Mouse (Mus musculus): ENCODE data around the gene Sypl2. TPM values are rescaled to one million over a fixed set of nuclear protein-coding genes. Genes with fewer than 3 reads are reported as not detected.

Sypl2 gene
- polyA plus RNA-seq, 2 experiments from 2014 or later = not detected

DNA sequence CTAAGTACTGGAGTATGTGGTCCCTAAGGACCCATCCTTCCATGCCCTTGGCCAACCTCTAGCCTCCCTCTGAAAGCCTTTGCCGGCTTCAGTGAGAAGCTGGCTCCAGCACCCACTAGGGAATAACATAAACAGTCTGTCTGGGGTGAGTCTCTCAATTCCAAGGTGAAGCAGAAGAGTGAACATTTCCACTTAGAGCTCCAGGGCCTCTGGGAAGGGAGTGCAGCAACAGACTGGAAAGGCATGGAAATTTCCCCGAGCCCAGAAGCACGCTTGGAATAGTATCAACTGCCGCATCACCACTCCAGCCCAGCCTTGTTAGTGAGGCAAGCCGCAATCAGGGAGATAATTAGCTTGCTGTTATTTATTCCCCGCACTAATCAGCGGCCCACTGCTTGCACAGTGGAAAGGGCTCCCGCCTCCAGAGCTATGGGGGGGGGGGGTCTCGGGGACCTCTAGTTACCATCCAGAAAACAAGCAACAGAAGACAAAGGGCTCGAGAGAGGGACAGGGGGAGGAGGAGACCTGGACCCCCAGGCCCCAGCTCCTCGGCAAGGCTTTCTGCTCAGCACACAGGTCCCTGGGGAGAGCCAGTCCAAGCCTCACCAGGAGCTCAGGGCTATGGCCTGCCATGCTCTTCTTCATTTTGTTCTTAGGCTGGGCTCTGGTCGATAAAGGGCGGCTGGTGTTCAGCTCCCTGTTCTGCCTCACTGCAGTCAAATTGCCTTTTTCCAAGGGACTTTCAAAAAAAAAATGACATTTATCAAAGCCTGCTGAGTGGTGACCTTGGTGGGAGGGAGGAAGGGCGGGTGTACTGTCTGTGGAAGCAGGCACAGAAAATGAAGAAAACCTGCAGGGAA lies 51.5 kb downstream of the Sypl2 start:
- no peak for ATAC-seq

DNA sequence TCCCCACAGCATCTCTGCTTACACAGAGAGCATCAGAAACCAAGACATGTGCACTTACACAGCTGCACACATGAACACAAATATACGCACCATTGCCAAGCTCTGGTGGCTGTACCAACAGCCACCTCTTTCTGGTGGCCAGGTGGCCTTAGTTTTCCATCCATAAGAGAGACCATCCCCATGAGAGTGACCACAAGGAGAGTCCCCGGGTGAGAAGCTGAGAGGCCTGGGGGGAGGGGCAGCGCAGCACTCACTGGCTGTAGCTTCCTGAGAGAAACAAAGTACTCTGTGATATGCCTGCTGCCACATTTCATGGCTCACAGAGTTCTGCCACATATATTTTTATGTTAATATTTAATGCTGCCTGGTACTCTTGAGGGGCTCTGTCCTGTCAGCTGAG lies 57.2 kb downstream of the Sypl2 start:
- no peak for ATAC-seq

DNA sequence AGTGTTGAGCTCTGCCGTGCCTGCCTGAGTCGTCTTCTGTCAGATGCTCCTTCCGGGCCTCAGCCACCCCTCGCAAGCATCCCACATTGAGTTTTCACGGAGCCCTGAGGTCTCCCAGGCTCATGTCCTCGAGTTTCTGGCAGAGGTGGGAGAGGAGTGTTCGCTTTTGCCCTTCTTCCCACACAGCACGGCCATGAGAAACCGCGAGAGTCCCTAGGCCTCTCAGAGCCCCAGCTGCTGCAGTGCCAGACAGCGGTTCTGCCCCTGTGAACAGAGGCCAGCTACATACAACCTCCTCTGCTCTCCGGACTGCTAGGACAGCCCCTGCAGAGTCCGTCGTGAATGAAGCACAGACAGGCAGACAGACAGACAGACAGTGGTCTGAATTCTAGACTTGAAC lies 58.9 kb downstream of the Sypl2 start:
- no peak for ATAC-seq

DNA sequence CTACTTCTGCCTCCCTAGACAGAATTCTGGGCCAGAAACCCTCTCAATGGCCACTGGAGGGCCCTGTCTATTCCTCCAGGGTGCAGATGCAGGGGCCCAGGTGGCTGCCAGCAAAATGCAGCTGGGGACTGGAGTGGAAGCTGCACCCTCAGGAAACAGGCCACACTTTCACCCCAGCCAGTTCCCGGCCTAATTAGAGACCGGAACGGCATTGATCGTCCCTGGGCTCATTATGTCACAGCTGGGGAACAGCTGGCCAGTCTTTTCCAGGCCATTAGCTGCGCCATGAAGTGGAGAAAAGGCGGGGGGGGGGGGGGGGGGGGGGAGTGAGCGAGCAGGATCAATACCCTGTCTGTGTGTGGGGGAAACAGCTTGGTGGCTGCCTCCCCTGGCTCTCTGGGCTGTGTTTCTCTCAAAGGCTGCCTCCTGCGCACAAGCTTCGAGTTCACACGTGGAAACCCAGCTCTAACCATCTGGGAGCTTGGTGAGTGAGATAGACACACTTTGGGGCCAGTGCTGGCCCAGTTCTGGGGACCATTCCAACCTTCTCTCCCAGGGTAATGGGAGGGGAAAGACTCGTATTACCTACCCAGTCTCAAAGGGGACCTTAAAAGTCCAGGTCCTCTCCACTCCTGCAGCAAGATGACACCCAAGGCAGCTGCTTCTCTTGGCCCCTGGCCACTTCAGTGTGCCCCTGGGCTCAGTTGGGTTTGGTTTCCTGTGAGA lies 59.8 kb downstream of the Sypl2 start:
- no peak for ATAC-seq

DNA sequence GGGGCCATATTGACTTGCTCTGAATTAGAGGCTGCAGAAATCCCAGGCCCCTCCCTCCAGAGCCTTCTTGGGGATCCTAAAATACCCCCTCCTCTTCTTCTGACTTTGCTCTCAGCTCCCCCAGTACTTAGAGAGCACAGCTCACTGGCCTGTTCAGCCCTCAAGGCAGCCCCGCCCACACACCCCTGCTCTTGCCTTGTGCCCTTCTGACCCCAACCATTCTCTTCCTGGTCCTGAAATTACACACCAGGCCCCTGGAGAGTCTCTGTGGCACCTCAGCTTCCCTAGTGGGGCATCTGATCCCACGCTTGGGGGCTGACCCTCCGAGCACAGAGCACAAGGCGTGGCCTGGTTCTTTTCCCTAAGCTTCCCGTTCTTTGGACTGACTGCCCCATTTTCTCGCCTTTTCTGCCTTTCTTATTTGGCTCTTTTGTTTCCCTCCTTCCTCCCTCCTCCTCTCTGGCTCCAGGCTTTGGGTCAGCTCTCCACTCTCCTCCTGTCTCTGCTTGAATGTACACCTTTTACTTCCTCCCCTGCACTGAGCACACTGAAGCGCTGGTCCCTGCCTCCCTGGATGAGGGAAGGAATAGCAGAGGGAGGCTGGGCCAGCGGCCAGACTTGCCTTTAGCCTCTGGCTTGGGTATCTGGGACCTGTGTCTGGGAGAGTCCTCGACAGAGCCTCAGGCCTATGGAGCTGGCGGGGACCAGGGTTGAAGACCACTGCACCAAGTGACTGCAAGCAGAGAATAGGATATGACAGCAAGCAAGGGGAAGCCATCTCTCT lies 60.7 kb downstream of the Sypl2 start:
- ATAC-seq = no peak

DNA sequence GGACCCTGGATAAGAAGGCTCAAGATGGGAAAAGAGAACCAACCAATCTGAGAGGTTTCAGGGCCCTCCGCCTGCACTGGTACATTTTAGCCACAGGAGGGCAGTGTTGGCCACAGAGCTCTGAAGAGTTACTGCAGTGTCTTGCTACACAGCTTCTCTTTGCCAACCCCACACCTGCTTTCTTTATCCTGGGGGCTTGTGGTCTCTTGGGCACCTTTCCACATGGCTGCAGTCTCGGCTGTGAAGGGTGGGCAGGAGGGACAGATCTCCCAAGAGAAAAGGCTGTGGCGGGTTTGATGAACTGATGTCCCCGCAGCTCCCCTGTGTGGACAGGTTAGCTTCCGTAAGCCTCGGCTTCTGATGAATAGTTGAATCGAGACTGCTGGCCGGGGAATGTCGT lies 61.6 kb downstream of the Sypl2 start:
- peak; percentile 89 for ATAC-seq

DNA sequence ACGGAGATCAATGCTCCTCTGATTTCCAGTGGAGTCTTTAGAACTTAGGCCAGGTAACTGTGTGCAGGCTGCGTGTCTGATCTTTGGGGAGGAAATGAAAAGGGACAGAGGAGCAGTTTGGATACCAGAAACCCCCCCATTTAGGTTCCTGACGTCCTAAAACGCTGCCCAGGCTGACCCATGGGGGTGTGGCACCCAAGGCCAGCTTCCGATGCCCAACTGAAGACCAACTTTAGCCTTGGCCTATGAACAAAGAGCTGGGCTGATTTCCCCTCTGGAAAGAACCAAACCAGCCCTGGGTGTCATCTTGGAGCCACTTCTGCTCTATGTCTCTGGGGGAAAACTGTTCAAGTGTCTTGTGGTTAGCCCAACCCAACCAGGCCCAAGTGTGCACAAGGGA lies 62.4 kb downstream of the Sypl2 start:
- no peak for ATAC-seq

Other genes starting within 250 kb of the Sypl2 start
- not detected for gene Gstm2, start 240.2 kb downstream of the Sypl2 start, polyA plus RNA-seq (2017; shearing (Covaris generic))
- gene Gstm1, start 208.7 kb downstream of the Sypl2 start, polyA plus RNA-seq (2017; shearing (Covaris generic)) = 1 to 10 TPM; 1.2 to 1.4 TPM
- gene Gstm4, start 181.8 kb downstream of the Sypl2 start, polyA plus RNA-seq (2017; shearing (Covaris generic)) = 1 to 10 TPM; 3.2 to 3.4 TPM
- 10 to 100 TPM; 13.6 to 21.6 TPM for gene Ampd2, start 140.0 kb downstream of the Sypl2 start, polyA plus RNA-seq (2017; shearing (Covaris generic))
- not detected for gene Gnat2, start 133.9 kb downstream of the Sypl2 start, polyA plus RNA-seq (2017; shearing (Covaris generic))
- 100 to 1,000 TPM; 109 to 113 TPM for gene Gnai3, start 80.5 kb downstream of the Sypl2 start, polyA plus RNA-seq (2017; shearing (Covaris generic))
- gene Gpr61, start 71.8 kb downstream of the Sypl2 start, polyA plus RNA-seq (2017; shearing (Covaris generic)) = not detected
- under 1 TPM; 0.09 to 0.19 TPM for gene Amigo1, start 40.3 kb downstream of the Sypl2 start, polyA plus RNA-seq (2017; shearing (Covaris generic))
- 1 to 10 TPM; 5.9 to 6.9 TPM for gene Cyb561d1, start 25.4 kb downstream of the Sypl2 start, polyA plus RNA-seq (2017; shearing (Covaris generic))
- gene Atxn7l2, start 15.7 kb downstream of the Sypl2 start, polyA plus RNA-seq (2017; shearing (Covaris generic)) = 1 to 10 TPM; 4.3 to 7.8 TPM
- gene Psma5, start 30.3 kb upstream of the Sypl2 start, polyA plus RNA-seq (2017; shearing (Covaris generic)) = 100 to 1,000 TPM; 196 to 245 TPM
- under 1 TPM in 1 of 2 experiments, not detected in 1; 0.07 TPM for gene Sort1, start 57.4 kb upstream of the Sypl2 start, polyA plus RNA-seq (2017; shearing (Covaris generic))
- gene Mybphl, start 138.3 kb upstream of the Sypl2 start, polyA plus RNA-seq (2017; shearing (Covaris generic)) = not detected
- 10 to 100 TPM in 1 of 2 experiments, 1 to 10 TPM in 1; 7.8 to 10.3 TPM for gene Psrc1, start 157.2 kb upstream of the Sypl2 start, polyA plus RNA-seq (2017; shearing (Covaris generic))
- under 1 TPM; 0.33 to 0.65 TPM for gene Celsr2, start 188.9 kb upstream of the Sypl2 start, polyA plus RNA-seq (2017; shearing (Covaris generic))
- 100 to 1,000 TPM; 146 to 151 TPM for gene Sars, start 218.6 kb upstream of the Sypl2 start, polyA plus RNA-seq (2017; shearing (Covaris generic))

All from activated CD4-positive, CD25-positive, alpha-beta regulatory T cell, adult 4 months (primary cell).